Mouse (Mus musculus): ENCODE measurements at regions not wholly inside any gene's neighbourhood (a gene's known extent, or its start where the extent isn't known, plus 50 kb on each side); places are given as distances from the start of the nearest gene placed in this dataset.
A peak's percentile ranks its signal among the peaks of the same experiment; 100 is the strongest.

DNA sequence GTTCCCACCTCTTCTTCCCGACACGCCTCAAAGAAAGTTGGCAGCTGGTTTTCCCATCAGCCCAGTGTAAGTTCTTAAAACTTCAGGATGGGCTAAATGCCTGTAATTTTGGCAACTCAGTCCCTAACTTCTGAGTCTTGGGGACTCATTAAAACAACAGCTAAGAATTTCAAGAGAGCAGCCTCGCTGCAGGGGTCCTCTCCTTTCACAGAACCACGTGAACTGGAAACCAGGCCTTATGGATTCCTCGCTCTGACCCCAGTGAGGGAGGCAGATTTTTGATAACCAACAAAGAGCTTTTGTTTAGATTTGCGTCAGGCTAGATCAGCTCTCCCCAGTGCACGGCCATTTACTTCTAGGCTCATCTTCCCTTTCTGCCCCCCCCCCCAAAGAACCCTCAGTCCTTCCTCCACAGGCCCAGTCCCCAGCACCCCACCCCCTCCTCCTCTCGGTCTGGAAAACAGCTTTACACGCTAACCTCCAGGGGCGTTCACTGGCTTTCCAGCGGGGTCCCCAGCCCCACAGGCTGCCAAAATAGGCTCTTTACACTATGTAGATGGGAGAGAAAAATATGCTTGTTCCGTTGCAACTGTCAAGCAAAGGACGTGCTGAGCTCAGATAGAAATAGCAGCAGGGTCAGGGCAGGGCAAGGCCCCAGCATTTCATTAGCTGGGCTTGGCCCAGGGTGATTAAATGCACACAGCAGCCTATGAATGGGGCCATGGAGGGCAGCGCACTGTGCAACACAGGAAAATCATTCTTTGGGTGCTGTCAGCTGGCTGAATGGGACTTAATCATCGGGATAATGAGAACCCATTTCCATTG, 233.5 kb downstream of the Zfp36l1 start:
- DNase-seq, result peak; percentile 53 to 84

DNA sequence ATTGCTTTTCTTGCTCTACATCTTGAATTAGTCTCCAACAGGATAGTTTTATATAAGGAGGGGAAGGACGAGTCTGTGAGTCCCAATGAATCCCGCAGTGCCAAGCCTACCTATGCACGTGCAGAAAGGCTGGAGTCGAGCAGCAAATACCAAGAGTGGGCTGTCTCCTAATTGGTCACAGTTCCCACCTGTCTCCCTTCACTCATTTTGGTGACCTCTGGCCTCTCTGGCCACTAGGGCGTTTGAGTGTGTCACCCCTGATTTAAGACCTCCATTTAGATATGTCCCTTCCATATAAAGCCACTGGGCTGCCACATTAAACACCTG, 234.1 kb downstream of the Zfp36l1 start:
- DNase-seq, result no peak

DNA sequence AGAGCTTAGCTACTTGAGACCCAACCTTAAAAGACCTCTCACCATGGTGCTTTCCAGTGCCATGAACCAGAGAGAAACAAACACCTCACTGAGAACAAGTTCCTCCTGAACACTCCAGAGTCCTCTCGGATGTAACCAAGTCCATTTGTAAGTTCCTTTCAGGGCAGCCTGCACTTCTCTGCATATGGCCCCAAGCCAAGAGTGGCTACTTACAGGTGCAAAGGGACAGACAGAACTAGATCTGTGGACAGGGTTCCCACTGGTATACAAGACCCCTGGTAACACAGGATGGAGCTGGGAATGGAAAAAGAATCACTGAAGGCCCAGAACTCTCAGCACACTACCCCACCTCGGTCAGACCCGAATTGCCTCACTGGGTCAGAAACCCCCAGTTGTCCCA, 234.7 kb downstream of the Zfp36l1 start:
- DNase-seq, result no peak

DNA sequence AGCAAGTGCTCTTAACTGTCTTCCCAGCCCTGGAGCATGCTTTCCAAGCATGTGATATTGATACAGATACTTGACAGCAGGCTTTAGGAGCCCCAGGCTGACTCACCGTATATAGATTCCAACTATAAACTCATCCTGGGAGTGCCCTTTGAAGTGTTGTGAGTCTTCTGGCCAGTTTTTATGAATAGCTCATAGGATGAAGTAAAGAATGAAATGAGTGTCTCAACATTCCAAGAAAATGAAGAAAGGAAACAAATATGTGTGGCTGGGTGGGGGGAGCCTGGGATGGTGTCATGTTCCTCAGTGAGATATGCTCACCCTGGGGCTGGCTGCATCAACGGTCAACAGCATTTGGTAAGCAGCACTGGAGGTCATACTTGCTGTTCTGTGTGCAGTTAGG, 238.5 kb downstream of the Zfp36l1 start:
- DNase-seq, result no peak

DNA sequence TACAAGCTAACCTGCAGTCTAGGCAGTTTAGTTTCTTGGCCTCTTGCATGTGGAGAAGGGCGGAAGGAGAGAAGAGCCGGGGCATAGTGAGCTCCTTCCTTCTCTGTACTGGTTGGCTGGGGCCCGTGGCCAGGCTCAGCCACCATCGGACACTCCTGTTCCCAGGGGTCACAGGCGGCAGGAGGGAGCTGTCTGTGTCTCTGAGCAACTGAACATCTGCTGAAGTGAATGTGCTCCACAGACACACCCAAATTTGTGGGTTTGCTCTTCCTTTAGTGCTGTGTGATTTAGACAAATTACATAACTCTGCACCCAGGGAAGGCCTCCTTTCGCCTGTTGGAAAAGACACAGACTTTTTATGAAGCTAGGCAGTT, 247.6 kb downstream of the Zfp36l1 start:
- peak in 1 of 2 experiments; percentile 12 for DNase-seq

DNA sequence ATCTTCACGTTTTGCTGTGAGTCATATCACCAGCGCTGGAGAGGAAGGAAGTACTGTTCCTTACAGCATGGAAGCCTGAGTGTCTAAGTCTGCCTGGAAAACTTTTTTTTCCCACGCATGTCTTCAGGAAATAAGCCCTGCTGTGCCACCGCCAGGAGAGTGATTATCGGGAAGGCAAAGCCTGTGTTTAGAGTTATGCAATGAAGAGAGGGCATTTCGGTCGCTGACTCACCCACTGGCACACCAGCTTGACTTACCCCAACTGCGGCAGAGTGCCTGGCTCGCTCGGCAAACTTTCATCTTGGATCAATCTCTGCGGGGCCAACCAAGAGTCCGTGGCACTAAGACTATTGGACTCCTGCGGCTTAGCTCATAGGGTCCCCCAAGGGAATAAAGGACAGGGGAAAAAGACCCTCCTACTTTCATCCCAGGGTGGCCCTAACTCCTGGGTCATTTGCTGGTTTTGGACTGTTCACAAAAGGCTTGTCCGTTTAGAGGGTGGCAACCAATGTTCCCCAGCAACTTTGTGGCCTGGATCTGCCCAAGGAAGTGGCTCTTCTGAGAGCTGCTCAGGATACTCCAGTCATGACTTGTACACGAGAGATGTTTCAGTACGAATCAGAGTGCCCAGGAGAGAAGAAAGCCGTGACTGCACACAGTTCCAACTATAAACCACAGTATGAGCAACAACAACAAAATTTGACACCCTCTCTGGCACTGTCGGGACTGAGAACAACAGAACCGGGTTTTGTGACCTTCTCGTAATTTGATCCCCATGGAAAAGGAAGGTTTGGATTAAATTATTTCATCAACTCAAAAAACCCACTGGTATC, 248.3 kb downstream of the Zfp36l1 start:
- DNase-seq, result peak in 1 of 2 experiments; percentile 31
